Mouse (Mus musculus) heart, postnatal 0 days (tissue): ENCODE measurements at regions not wholly inside any gene's neighbourhood (a gene's known extent, or its start where the extent isn't known, plus 50 kb on each side); places are given as distances from the start of the nearest gene placed in this dataset.

Experiments
- CTCF ChIP-seq: IDR thresholded peaks from 2 replicates; pipeline ENCODE4 v1.5.1; 2016; ENCODE audit warnings: antibody characterized with exemption, control low read depth, low read depth
- EP300 ChIP-seq: IDR thresholded peaks from 2 replicates; pipeline ENCODE4 v1.6.1; 2016; ENCODE audit warnings: antibody characterized with exemption, low read depth

DNA sequence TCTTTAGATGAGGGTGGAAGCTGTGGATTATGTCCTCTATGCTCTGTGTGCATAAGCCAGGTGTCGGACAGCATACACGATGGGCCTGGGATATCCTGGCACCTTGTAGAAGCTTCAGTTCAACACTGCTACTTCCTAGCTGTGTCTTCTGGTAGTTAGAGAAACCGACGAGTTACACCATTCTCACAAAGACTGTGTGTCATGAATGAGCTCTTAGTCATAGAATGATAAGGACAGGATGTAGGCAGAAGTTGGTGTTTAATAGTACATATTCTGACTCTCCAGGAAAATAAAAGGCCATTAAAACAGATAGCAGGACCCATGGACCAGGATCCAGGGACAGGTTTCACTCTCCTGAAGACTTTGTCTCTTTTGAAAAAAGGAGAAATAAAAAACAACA lies 446.3 kb upstream of the Klf4 start:
- TF ChIP-seq CTCF, result no peak
- TF ChIP-seq EP300, result no peak
